Mouse (Mus musculus): ENCODE data around the gene Krtap24-1. TPM values are rescaled to one million over a fixed set of nuclear protein-coding genes. Genes with fewer than 3 reads are reported as not detected.

The Krtap24-1 gene
- polyA plus RNA-seq, 1 experiment, result not detected

- Histone ChIP-seq H3K4me3 (ENCODE audit: insufficient read depth, low read depth, low read length) (no peak overlapping the region), H3K4me1 (ENCODE audit: control insufficient read depth, insufficient read depth, low read length) (peaks cover 2% of the 10 kb centered on the region), H3K27ac (ENCODE audit: insufficient read depth, low read depth, low read length) (no peak overlapping the region), H3K36me3 (ENCODE audit: control insufficient read depth, insufficient read depth, low read length) (no peaks in the 10 kb centered on the region), H3K27me3 (replicated peaks; ENCODE audit: control insufficient read depth, insufficient read depth, low read length) (no peaks in the 10 kb centered on the region)
- DNase-seq, result peak; percentile 83
- 17% methylated on average over 4 of the region's 4 CpGs for WGBS
- TF ChIP-seq CTCF (conservative IDR thresholded peaks at IDR 0.05; ENCODE audit: insufficient read depth, insufficient read length, low read depth, low read length), result no peak
- no peak for TF ChIP-seq POLR2A (IDR thresholded peaks at IDR 0.05; ENCODE audit: low read depth, low read length)
Observed at GRCm38 (mm10) chr16:88635142-88635541, 23.1 kb upstream of the Krtap24-1 start.

GRCm38 (mm10) chr16:88631474-88631873 lies 19.4 kb upstream of the Krtap24-1 start:
- H3K4me3 ChIP-seq (ENCODE audit: insufficient read depth, low read depth, low read length), result no peak overlapping the region
- no peaks in the 10 kb centered on the region for H3K36me3 ChIP-seq (ENCODE audit: control insufficient read depth, insufficient read depth, low read length)
- TF ChIP-seq CTCF (conservative IDR thresholded peaks at IDR 0.05; ENCODE audit: insufficient read depth, insufficient read length, low read depth, low read length) (0 out of 2 replicates have a peak, but pooled peaks have one; percentile 14), POLR2A (IDR thresholded peaks at IDR 0.05; ENCODE audit: low read depth, low read length) (no peak)
- H3K27ac ChIP-seq (ENCODE audit: insufficient read depth, low read depth, low read length), result no peak overlapping the region
- H3K27me3 ChIP-seq (replicated peaks; ENCODE audit: control insufficient read depth, insufficient read depth, low read length), result no peaks in the 10 kb centered on the region
- 21% methylated on average over 4 of the region's 4 CpGs for WGBS
- DNase-seq, result peak; percentile 93
- peaks cover 2% of the 10 kb centered on the region for H3K4me1 ChIP-seq (ENCODE audit: control insufficient read depth, insufficient read depth, low read length)

- Histone ChIP-seq H3K27me3 (replicated peaks; ENCODE audit: control insufficient read depth, insufficient read depth, low read length) (no peaks in the 10 kb centered on the region), H3K36me3 (ENCODE audit: control insufficient read depth, insufficient read depth, low read length) (no peaks in the 10 kb centered on the region), H3K27ac (ENCODE audit: insufficient read depth, low read depth, low read length) (no peak within 1 kb of the TSS), H3K4me3 (ENCODE audit: insufficient read depth, low read depth, low read length) (no peak within 1 kb of the TSS), H3K4me1 (ENCODE audit: control insufficient read depth, insufficient read depth, low read length) (no peaks in the 10 kb centered on the region; the same call in 1 of the 2 replicates)
- no peak for TF ChIP-seq CTCF (conservative IDR thresholded peaks at IDR 0.05; ENCODE audit: insufficient read depth, insufficient read length, low read depth, low read length)
- TF ChIP-seq POLR2A (IDR thresholded peaks at IDR 0.05; ENCODE audit: low read depth, low read length), result no peak
- WGBS, result 96% methylated on average over 4 of the region's 4 CpGs
- DNase-seq, result no peak
Observed at GRCm38 (mm10) chr16:88627566-88627965, 15.5 kb upstream of the Krtap24-1 start, which contains the start of gene 2310079G19Rik. Gene 2310079G19Rik, minus strand, starts transcription at chr16:88627666.

- Histone ChIP-seq H3K4me3 (ENCODE audit: insufficient read depth, low read depth, low read length) (no peak overlapping the region), H3K27ac (ENCODE audit: insufficient read depth, low read depth, low read length) (no peak overlapping the region), H3K4me1 (ENCODE audit: control insufficient read depth, insufficient read depth, low read length) (no peaks in the 10 kb centered on the region), H3K27me3 (replicated peaks; ENCODE audit: control insufficient read depth, insufficient read depth, low read length) (no peaks in the 10 kb centered on the region), H3K36me3 (ENCODE audit: control insufficient read depth, insufficient read depth, low read length) (no peaks in the 10 kb centered on the region)
- no peak for DNase-seq
- TF ChIP-seq POLR2A (IDR thresholded peaks at IDR 0.05; ENCODE audit: low read depth, low read length) (no peak), CTCF (conservative IDR thresholded peaks at IDR 0.05; ENCODE audit: insufficient read depth, insufficient read length, low read depth, low read length) (no peak)
- 90% methylated on average over 4 of the region's 4 CpGs for WGBS
Observed at GRCm38 (mm10) chr16:88612712-88613111, 633 bp upstream of the Krtap24-1 start.

GRCm38 (mm10) chr16:88604570-88604969 lies 7.5 kb downstream of the Krtap24-1 start:
- no peaks in the 10 kb centered on the region for H3K4me1 ChIP-seq (ENCODE audit: control insufficient read depth, insufficient read depth, low read length)
- 84% methylated on average over 6 of the region's 6 CpGs for WGBS
- no peak for DNase-seq
- H3K4me3 ChIP-seq (ENCODE audit: insufficient read depth, low read depth, low read length), result no peak overlapping the region
- TF ChIP-seq POLR2A (IDR thresholded peaks at IDR 0.05; ENCODE audit: low read depth, low read length) (no peak), CTCF (conservative IDR thresholded peaks at IDR 0.05; ENCODE audit: insufficient read depth, insufficient read length, low read depth, low read length) (no peak)
- H3K27ac ChIP-seq (ENCODE audit: insufficient read depth, low read depth, low read length), result no peak overlapping the region
- no peaks in the 10 kb centered on the region for H3K36me3 ChIP-seq (ENCODE audit: control insufficient read depth, insufficient read depth, low read length)
- H3K27me3 ChIP-seq (replicated peaks; ENCODE audit: control insufficient read depth, insufficient read depth, low read length), result no peaks in the 10 kb centered on the region

- no peak for TF ChIP-seq CTCF (conservative IDR thresholded peaks at IDR 0.05; ENCODE audit: insufficient read depth, insufficient read length, low read depth, low read length)
- TF ChIP-seq POLR2A (IDR thresholded peaks at IDR 0.05; ENCODE audit: low read depth, low read length), result no peak
- WGBS, result 79% methylated on average over 1 of the region's 1 CpGs
- no peak for DNase-seq
- Histone ChIP-seq H3K4me1 (ENCODE audit: control insufficient read depth, insufficient read depth, low read length) (no peaks in the 10 kb centered on the region), H3K27ac (ENCODE audit: insufficient read depth, low read depth, low read length) (no peak overlapping the region), H3K27me3 (replicated peaks; ENCODE audit: control insufficient read depth, insufficient read depth, low read length) (no peaks in the 10 kb centered on the region), H3K4me3 (ENCODE audit: insufficient read depth, low read depth, low read length) (no peak overlapping the region), H3K36me3 (ENCODE audit: control insufficient read depth, insufficient read depth, low read length) (no peaks in the 10 kb centered on the region)
Observed at GRCm38 (mm10) chr16:88602464-88602863, 9.6 kb downstream of the Krtap24-1 start.

GRCm38 (mm10) chr16:88600303-88600702 lies 11.8 kb downstream of the Krtap24-1 start:
- Histone ChIP-seq H3K36me3 (ENCODE audit: control insufficient read depth, insufficient read depth, low read length) (no peaks in the 10 kb centered on the region), H3K27ac (ENCODE audit: insufficient read depth, low read depth, low read length) (no peak overlapping the region), H3K4me1 (ENCODE audit: control insufficient read depth, insufficient read depth, low read length) (no peaks in the 10 kb centered on the region), H3K4me3 (ENCODE audit: insufficient read depth, low read depth, low read length) (no peak overlapping the region), H3K27me3 (replicated peaks; ENCODE audit: control insufficient read depth, insufficient read depth, low read length) (no peaks in the 10 kb centered on the region)
- 54% methylated on average over 8 of the region's 8 CpGs for WGBS
- no peak for TF ChIP-seq CTCF (conservative IDR thresholded peaks at IDR 0.05; ENCODE audit: insufficient read depth, insufficient read length, low read depth, low read length)
- no peak for TF ChIP-seq POLR2A (IDR thresholded peaks at IDR 0.05; ENCODE audit: low read depth, low read length)
- DNase-seq, result no peak
